Mouse (Mus musculus) MEL (cell line): ENCODE results near the gene Haus8.

Source experiments
- CHD1 ChIP-seq: IDR thresholded peaks from 2 replicates; pipeline ENCODE4 v1.6.1; 2012; ENCODE audit warnings: low read depth, mild to moderate bottlenecking, inconsistent platforms, low read length, improper control_type of control experiment
- CTCF ChIP-seq, 3 experiments: IDR thresholded peaks in 2 of 3; conservative IDR thresholded peaks in 1 of 3; 2 replicates each; pipeline ENCODE4 v1.5.1; 2011 to 2012; ENCODE audit warnings: low read length in 3 of 3, low read depth in 2 of 3, mild to moderate bottlenecking in 2 of 3, improper control_type of control experiment in 1 of 3, inconsistent platforms in 1 of 3, mixed read lengths in 1 of 3, moderate library complexity in 1 of 3; ENCODE audit not compliant: control insufficient read depth in 1 of 3, insufficient read depth in 1 of 3, poor library complexity in 1 of 3, severe bottlenecking in 1 of 3
- EP300 ChIP-seq, 2 experiments: IDR thresholded peaks; 2 replicates each; pipeline ENCODE4 v1.6.1; 2011; ENCODE audit warnings: improper control_type of control experiment in 2 of 2, low read length in 2 of 2, low read depth in 1 of 2, mild to moderate bottlenecking in 1 of 2
- GATA1 ChIP-seq: IDR thresholded peaks from 2 replicates; pipeline ENCODE4 v1.6.1; 2011; ENCODE audit warnings: low read depth, low read length, improper control_type of control experiment
- MAX ChIP-seq: IDR thresholded peaks from 2 replicates; pipeline ENCODE4 v1.6.1; 2011; ENCODE audit warnings: low read length, improper control_type of control experiment
- NELFE ChIP-seq: IDR thresholded peaks from 2 replicates; pipeline ENCODE4 v1.6.1; 2011; ENCODE audit warnings: low read depth, low read length, improper control_type of control experiment
- POLR2A ChIP-seq, 2 experiments: IDR thresholded peaks; 2 replicates each; pipeline ENCODE4 v1.6.1; 2011 to 2012; ENCODE audit warnings: low read length in 2 of 2, mild to moderate bottlenecking in 2 of 2, control low read depth in 1 of 2, improper control_type of control experiment in 1 of 2, low read depth in 1 of 2, moderate library complexity in 1 of 2; ENCODE audit not compliant: control insufficient read depth in 1 of 2, insufficient read depth in 1 of 2, poor library complexity in 1 of 2
- SMC3 ChIP-seq: IDR thresholded peaks from 2 replicates; pipeline ENCODE4 v1.6.1; 2011; ENCODE audit warnings: low read depth, low read length, improper control_type of control experiment
- TCF12 ChIP-seq: IDR thresholded peaks from 2 replicates; pipeline ENCODE4 v1.6.1; 2014; ENCODE audit warnings: low read depth, mild to moderate bottlenecking, inconsistent platforms, low read length, improper control_type of control experiment, moderate library complexity
- USF2 ChIP-seq, 2 experiments: IDR thresholded peaks; 2 replicates each; pipeline ENCODE4 v1.6.1; 2011 to 2012; ENCODE audit warnings: improper control_type of control experiment in 2 of 2, low read length in 2 of 2, borderline replicate concordance in 1 of 2, inconsistent platforms in 1 of 2, low read depth in 1 of 2, mild to moderate bottlenecking in 1 of 2; ENCODE audit not compliant: insufficient read depth in 1 of 2
- ZKSCAN1 ChIP-seq: IDR thresholded peaks from 2 replicates; pipeline ENCODE4 v1.6.1; 2012; ENCODE audit warnings: low read depth, mild to moderate bottlenecking, inconsistent platforms, low read length, improper control_type of control experiment, moderate library complexity
- ZNF384 ChIP-seq: IDR thresholded peaks from 2 replicates; pipeline ENCODE4 v1.6.1; 2012; ENCODE audit warnings: low read depth, mild to moderate bottlenecking, inconsistent platforms, low read length, improper control_type of control experiment

DNA sequence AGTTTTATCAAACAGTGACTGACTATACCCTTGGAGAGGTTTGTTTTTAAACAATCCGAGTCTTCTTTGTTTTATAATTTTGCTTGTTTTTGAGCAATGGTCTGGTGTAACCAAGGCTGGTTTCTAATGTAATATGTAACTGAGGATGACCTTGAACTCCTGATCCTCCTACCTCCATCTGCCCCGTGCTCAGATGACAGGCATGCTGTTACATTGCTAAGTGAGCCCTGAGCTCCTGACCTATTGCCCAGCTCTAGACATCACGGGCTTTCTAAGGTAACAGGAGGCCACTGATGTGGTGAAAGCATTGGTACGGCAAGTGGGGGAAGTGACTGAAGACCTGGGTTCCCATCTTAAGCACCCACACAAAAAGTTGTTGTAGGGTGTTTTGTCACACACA is 35.2 kb upstream of the Haus8 start:
- no peak for TF ChIP-seq ZNF384
- TF ChIP-seq NELFE: no peak
- TF ChIP-seq CTCF (IDR thresholded peaks at IDR 0.05 in 2 of 3, conservative IDR thresholded peaks at IDR 0.05 in 1 of 3; ENCODE audit: control insufficient read depth in 1 of 3, insufficient read depth in 1 of 3, low read depth in 2 of 3, low read length in 3 of 3, poor library complexity in 1 of 3, severe bottlenecking in 1 of 3): no peak
- TF ChIP-seq USF2 (IDR thresholded peaks at IDR 0.05; ENCODE audit: borderline replicate concordance in 1 of 2, insufficient read depth in 1 of 2, low read depth in 1 of 2, low read length in 2 of 2): no peak
- TF ChIP-seq EP300 (IDR thresholded peaks at IDR 0.05; ENCODE audit: low read depth in 1 of 2, low read length in 2 of 2): no peak
- TF ChIP-seq GATA1: no peak
- no peak for TF ChIP-seq CHD1
- TF ChIP-seq POLR2A (IDR thresholded peaks at IDR 0.05; ENCODE audit: control insufficient read depth in 1 of 2, insufficient read depth in 1 of 2, low read depth in 1 of 2, low read length in 2 of 2, poor library complexity in 1 of 2): no peak
- no peak for TF ChIP-seq TCF12
- no peak for TF ChIP-seq MAX
- no peak for TF ChIP-seq SMC3
- no peak for TF ChIP-seq ZKSCAN1
